Mouse (Mus musculus): ENCODE results near the gene Taf11. TPM values are rescaled to one million over a fixed set of nuclear protein-coding genes. Genes with fewer than 3 reads are reported as not detected.

The Taf11 gene
- polyA plus RNA-seq, 1 experiment from 2014 or later: 47.1 TPM

DNA sequence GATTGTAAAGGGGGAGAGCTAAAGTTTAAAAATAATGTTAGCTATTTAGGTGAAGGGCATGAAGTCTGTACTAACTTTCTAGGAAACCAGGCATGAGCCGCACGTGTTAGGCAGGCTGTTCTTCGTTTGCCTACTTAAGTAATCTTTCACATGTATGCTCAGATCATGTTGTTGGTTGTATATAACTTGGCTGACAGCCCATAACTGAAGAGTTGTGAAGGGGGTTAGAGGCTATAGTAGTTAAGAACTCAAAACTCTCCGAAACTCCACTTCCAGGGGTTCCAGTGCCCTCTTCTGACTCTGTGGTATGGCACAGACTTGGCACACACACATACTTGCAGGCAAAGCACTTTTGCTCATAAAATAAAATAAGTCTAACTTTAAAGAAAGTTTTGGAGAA is 42.9 kb downstream of the Taf11 start:
- Histone ChIP-seq H3K27ac (replicated peaks in 1 of 2; ENCODE audit: control insufficient read depth in 1 of 2, insufficient read depth in 1 of 2, low read depth in 2 of 2, low read length in 2 of 2) (no peak overlapping the region), H3K9ac (ENCODE audit: low read length) (no peak overlapping the region), H3K27me3 (ENCODE audit: control insufficient read depth, insufficient read depth, low read length) (no peaks in the 10 kb centered on the region), H3K9me3 (ENCODE audit: control insufficient read depth, low read length) (no peaks in the 10 kb centered on the region), H3K4me3 (ENCODE audit: control insufficient read depth in 1 of 2, insufficient read depth in 1 of 2, low read depth in 1 of 2, low read length in 2 of 2) (no peak overlapping the region), H3K36me3 (ENCODE audit: control insufficient read depth, insufficient read depth, low read length) (no peaks in the 10 kb centered on the region), H3K4me2 (ENCODE audit: low read length) (no peak overlapping the region), H3K4me1 (ENCODE audit: control insufficient read depth in 2 of 2, insufficient read depth in 2 of 2, low read length in 2 of 2) (no peaks in the 10 kb centered on the region)
- 69% methylated on average over 4 of the region's 4 CpGs for WGBS
- ATAC-seq (ENCODE audit: insufficient number of reproducible peaks, insufficient read depth, low FRiP score, low read depth): no peak

DNA sequence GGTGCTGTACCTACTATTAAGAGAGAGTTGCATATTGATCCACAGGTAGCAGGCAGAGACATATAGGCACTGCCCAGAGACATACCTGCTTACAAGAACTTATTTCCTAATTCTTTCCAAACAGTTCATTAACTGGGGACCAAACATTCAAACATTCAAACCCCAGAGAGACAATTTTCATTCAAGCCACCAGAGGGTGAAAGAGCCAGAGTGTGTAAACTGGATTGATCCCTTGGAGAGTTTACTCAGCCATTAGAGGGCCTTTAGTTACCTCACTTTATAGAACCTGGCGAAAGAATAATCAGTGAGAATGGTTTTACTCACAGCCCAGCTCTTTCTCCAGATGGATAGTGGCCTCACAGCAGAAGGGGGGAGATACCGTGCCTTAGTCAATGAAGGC is 44.2 kb downstream of the Taf11 start:
- H3K4me2 ChIP-seq (ENCODE audit: low read length): no peak overlapping the region
- H3K27me3 ChIP-seq (ENCODE audit: control insufficient read depth, insufficient read depth, low read length): no peaks in the 10 kb centered on the region
- no peaks in the 10 kb centered on the region for H3K4me1 ChIP-seq (ENCODE audit: control insufficient read depth in 2 of 2, insufficient read depth in 2 of 2, low read length in 2 of 2)
- no peaks in the 10 kb centered on the region for H3K36me3 ChIP-seq (ENCODE audit: control insufficient read depth, insufficient read depth, low read length)
- ATAC-seq (ENCODE audit: insufficient number of reproducible peaks, insufficient read depth, low FRiP score, low read depth): no peak
- no peak overlapping the region for H3K9ac ChIP-seq (ENCODE audit: low read length)
- no peak overlapping the region for H3K4me3 ChIP-seq (ENCODE audit: control insufficient read depth in 1 of 2, insufficient read depth in 1 of 2, low read depth in 1 of 2, low read length in 2 of 2)
- no peak overlapping the region for H3K27ac ChIP-seq (replicated peaks in 1 of 2; ENCODE audit: control insufficient read depth in 1 of 2, insufficient read depth in 1 of 2, low read depth in 2 of 2, low read length in 2 of 2)
- 85% methylated on average over 2 of the region's 2 CpGs for WGBS
- H3K9me3 ChIP-seq (ENCODE audit: control insufficient read depth, low read length): no peaks in the 10 kb centered on the region

GRCm38 (mm10) chr17:27859131-27859530 is 50.5 kb downstream of the Taf11 start:
- WGBS: 46% methylated on average over 2 of the region's 2 CpGs
- Histone ChIP-seq H3K9me3 (ENCODE audit: control insufficient read depth, low read length) (no peaks in the 10 kb centered on the region), H3K36me3 (ENCODE audit: control insufficient read depth, insufficient read depth, low read length) (peaks cover 5% of the 10 kb centered on the region), H3K27me3 (ENCODE audit: control insufficient read depth, insufficient read depth, low read length) (no peaks in the 10 kb centered on the region), H3K4me3 (ENCODE audit: control insufficient read depth in 1 of 2, insufficient read depth in 1 of 2, low read depth in 1 of 2, low read length in 2 of 2) (no peak overlapping the region), H3K4me1 (ENCODE audit: control insufficient read depth in 2 of 2, insufficient read depth in 2 of 2, low read length in 2 of 2) (peaks cover 8 to 17% of the 10 kb centered on the region in 2 experiments), H3K9ac (ENCODE audit: low read length) (no peak overlapping the region), H3K27ac (replicated peaks in 1 of 2; ENCODE audit: control insufficient read depth in 1 of 2, insufficient read depth in 1 of 2, low read depth in 2 of 2, low read length in 2 of 2) (no peak overlapping the region), H3K4me2 (ENCODE audit: low read length) (no peak overlapping the region)
- no peak for ATAC-seq (ENCODE audit: insufficient number of reproducible peaks, insufficient read depth, low FRiP score, low read depth)

DNA sequence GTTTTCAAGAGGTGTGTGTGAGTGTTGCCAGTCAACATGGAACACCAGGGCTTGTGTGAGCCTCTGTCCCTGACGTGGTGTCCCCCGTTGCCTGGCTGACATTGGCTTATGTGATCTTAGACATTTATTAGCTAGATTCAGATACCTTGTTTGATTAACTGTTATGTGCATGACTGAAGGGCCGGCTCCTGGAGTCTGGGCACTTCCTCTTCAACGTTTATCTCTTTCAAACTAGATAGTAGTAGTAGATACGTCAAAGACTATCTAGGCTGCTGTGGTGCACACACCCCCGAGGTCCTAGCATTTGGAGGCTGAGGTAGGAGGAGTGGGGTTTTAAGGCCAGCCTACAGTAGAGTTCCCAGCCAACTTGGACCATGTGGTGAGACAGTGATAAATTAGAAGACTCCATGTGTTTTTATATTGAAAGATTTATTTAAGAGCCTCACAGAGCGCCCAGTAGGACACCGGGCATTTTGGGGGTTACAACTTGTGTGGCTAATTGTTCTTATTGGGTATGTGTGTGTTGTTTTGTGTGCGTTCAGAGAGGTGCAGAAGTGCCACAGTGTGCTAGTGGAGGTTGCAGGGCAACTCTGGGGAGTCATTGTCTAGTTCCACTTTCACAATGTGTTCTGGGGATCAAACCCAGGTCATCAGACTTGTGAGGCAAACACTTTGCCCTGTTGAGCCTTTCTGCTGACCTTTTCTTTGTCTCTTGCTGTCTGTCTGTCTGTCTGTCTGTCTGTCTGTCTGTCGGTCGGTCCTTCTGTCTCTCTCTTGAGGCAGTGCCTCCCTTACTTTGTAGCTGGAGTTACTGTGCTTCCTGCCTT is 51.8 kb downstream of the Taf11 start:
- WGBS: 38% methylated on average over 11 of the region's 11 CpGs

DNA sequence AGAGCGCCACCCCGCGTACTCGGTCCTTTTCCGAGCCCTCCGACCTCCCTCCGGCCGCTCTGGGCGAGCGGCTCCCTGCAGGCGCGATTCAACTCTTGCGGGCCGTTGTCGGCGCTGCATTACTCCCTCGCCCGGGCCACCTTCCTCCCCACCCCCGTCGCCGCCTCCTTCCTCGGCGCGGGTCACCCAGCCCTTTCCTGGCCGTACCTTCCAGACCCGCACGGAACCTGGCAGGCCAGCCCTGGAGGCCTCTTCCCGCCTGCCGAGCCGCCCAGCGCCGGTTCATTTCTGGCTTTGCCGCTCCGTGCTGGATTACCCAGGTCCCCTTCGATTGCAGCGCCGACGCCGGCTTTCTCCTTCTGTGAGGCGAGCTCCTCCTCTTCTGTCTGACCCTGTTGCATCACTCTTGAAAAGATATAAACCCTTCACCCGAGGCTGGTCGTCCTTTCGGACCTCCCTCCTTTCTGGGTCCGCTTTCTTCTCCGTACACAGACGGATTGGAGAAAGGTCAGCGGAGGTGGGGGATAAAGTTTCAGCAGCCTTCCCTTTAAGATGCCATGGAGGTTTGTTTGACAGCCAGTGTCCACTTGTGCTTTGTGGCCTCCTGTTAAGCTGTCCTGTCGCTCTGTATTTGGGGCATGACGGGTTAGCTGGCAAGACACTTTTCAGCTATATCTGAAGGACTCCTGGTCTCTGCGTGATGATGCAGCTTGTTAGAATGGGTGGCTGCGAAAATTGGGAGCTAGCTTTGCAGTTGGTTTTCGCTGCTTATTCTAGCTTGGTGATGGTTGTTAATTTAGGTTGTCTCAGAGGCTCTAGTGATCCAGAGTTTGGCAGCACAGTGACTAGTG is 52.6 kb downstream of the Taf11 start:
- Histone ChIP-seq H3K9me3 (ENCODE audit: control insufficient read depth, low read length) (no peaks in the 10 kb centered on the region), H3K9ac (ENCODE audit: low read length) (peak overlapping the region; percentile 96), H3K27ac (replicated peaks in 1 of 2; ENCODE audit: control insufficient read depth in 1 of 2, insufficient read depth in 1 of 2, low read depth in 2 of 2, low read length in 2 of 2) (peak overlapping the region; percentile 54 to 82), H3K27me3 (ENCODE audit: control insufficient read depth, insufficient read depth, low read length) (no peaks in the 10 kb centered on the region), H3K4me2 (ENCODE audit: low read length) (peak overlapping the region; percentile 81), H3K4me3 (ENCODE audit: control insufficient read depth in 1 of 2, insufficient read depth in 1 of 2, low read depth in 1 of 2, low read length in 2 of 2) (peak overlapping the region; percentile 52 to 92), H3K36me3 (ENCODE audit: control insufficient read depth, insufficient read depth, low read length) (peaks cover 23% of the 10 kb centered on the region), H3K4me1 (ENCODE audit: control insufficient read depth in 2 of 2, insufficient read depth in 2 of 2, low read length in 2 of 2) (peaks cover 8 to 17% of the 10 kb centered on the region in 2 experiments)
- peak; percentile 65 for ATAC-seq (ENCODE audit: insufficient number of reproducible peaks, insufficient read depth, low FRiP score, low read depth)
- WGBS: 2% methylated on average over 52 of the region's 52 CpGs

More for the DNA sequence above, 51.8 kb downstream of the Taf11 start:
- no peak for ATAC-seq (ENCODE audit: insufficient number of reproducible peaks, insufficient read depth, low FRiP score, low read depth)
- H3K27ac ChIP-seq (replicated peaks in 1 of 2; ENCODE audit: control insufficient read depth in 1 of 2, insufficient read depth in 1 of 2, low read depth in 2 of 2, low read length in 2 of 2): no peak overlapping the region
- peak overlapping the region; percentile 81 for H3K4me2 ChIP-seq (ENCODE audit: low read length)
- peak overlapping the region; percentile 52 to 92 for H3K4me3 ChIP-seq (ENCODE audit: control insufficient read depth in 1 of 2, insufficient read depth in 1 of 2, low read depth in 1 of 2, low read length in 2 of 2)
- H3K9me3 ChIP-seq (ENCODE audit: control insufficient read depth, low read length): no peaks in the 10 kb centered on the region
- H3K9ac ChIP-seq (ENCODE audit: low read length): peak overlapping the region; percentile 96
- H3K27me3 ChIP-seq (ENCODE audit: control insufficient read depth, insufficient read depth, low read length): no peaks in the 10 kb centered on the region
- peaks cover 14% of the 10 kb centered on the region for H3K36me3 ChIP-seq (ENCODE audit: control insufficient read depth, insufficient read depth, low read length)
- peaks cover 8 to 17% of the 10 kb centered on the region in 2 experiments for H3K4me1 ChIP-seq (ENCODE audit: control insufficient read depth in 2 of 2, insufficient read depth in 2 of 2, low read length in 2 of 2)

DNA sequence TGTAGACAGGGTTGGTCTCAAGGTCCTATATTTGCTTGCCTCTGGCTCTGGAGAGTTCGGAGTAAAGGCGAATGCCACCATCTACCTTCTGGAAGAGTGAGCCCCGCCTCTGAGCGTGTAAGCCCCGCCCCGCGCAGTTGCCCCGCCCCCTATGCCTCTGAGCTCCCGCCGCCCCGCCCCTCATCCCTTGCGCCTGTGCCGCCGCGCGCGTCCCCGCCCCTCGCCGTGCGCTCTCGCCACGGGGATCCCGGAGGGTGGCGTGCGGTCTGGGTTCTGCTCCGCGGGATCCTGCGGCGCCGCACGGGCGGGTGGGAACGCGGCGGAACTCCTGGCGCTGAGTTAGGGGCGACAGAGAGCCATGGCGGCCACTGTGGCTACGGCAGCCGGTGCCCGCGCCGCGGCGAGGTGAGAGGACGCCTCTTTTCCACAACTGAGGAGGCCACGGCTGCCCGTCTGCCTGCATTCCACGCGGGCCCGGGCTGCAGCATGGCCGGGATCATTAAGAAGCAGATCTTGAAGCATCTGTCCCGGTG is 53.3 kb downstream of the Taf11 start, which contains the start of gene Uhrf1bp1:
Gene Uhrf1bp1 (plus strand): TSS at position 177 of the 533 bp plus-strand sequence.
- no peaks in the 10 kb centered on the region for H3K27me3 ChIP-seq (ENCODE audit: control insufficient read depth, insufficient read depth, low read length)
- under 1% methylated on average over 53 of the region's 54 CpGs for WGBS
- ATAC-seq (ENCODE audit: insufficient number of reproducible peaks, insufficient read depth, low FRiP score, low read depth): peak; percentile 81
- H3K36me3 ChIP-seq (ENCODE audit: control insufficient read depth, insufficient read depth, low read length): peaks cover 26% of the 10 kb centered on the region
- peak within 1 kb of the TSS; percentile 54 to 82 for H3K27ac ChIP-seq (replicated peaks in 1 of 2; ENCODE audit: control insufficient read depth in 1 of 2, insufficient read depth in 1 of 2, low read depth in 2 of 2, low read length in 2 of 2)
- H3K4me3 ChIP-seq (ENCODE audit: control insufficient read depth in 1 of 2, insufficient read depth in 1 of 2, low read depth in 1 of 2, low read length in 2 of 2): peak within 1 kb of the TSS; percentile 52 to 92
- H3K4me2 ChIP-seq (ENCODE audit: low read length): peak within 1 kb of the TSS; percentile 81
- peak within 1 kb of the TSS; percentile 96 for H3K9ac ChIP-seq (ENCODE audit: low read length)
- H3K9me3 ChIP-seq (ENCODE audit: control insufficient read depth, low read length): no peaks in the 10 kb centered on the region
- H3K4me1 ChIP-seq (ENCODE audit: control insufficient read depth in 2 of 2, insufficient read depth in 2 of 2, low read length in 2 of 2): peaks cover 8 to 17% of the 10 kb centered on the region in 2 experiments
